Mouse (Mus musculus) liver, postnatal 0 days (tissue): ENCODE measurements at regions not wholly inside any gene's neighbourhood (a gene's known extent, or its start where the extent isn't known, plus 50 kb on each side); places are given as distances from the start of the nearest gene placed in this dataset.

ENCODE experiments used
- ATAC-seq: fragments of 200-750 bp; cut with Nextera tagmentation; 2 replicates; pipeline ENCODE4 v1.8.0; 2017; ENCODE audit warnings: mild to moderate bottlenecking, moderate library complexity
- DNase-seq: peaks from one replicate; pipeline ENCODE4 v3.0.0-alpha.2; 2016
- H3K27ac ChIP-seq: fragments of 300-500 bp; sonication (generic); 2 replicates; pipeline ENCODE4 v1.5.1; 2014; ENCODE audit warnings: antibody characterized with exemption, moderate library complexity, mild to moderate bottlenecking, low read depth
- H3K27me3 ChIP-seq: fragments of 300-500 bp; sonication (generic); 2 replicates; pipeline ENCODE4 v1.6.1; 2014; ENCODE audit warnings: low read length, control low read depth, mixed read lengths; ENCODE audit not compliant: insufficient read depth
- H3K36me3 ChIP-seq: fragments of 300-500 bp; sonication (generic); replicated peaks from 2 replicates; pipeline ENCODE4 v1.6.1; 2014; ENCODE audit warnings: mild to moderate bottlenecking, control low read depth, low read length, moderate library complexity, mixed read lengths; ENCODE audit not compliant: insufficient read depth
- H3K4me1 ChIP-seq: fragments of 300-500 bp; sonication (generic); 2 replicates; pipeline ENCODE4 v1.6.1; 2014; ENCODE audit warnings: antibody characterized with exemption, mild to moderate bottlenecking, control low read depth; ENCODE audit not compliant: insufficient read depth
- H3K4me2 ChIP-seq: fragments of 300-500 bp; sonication (generic); 2 replicates; pipeline ENCODE4 v1.6.1; 2014; ENCODE audit warnings: low read depth, mild to moderate bottlenecking, low read length, moderate library complexity, mixed read lengths
- H3K4me3 ChIP-seq: fragments of 300-500 bp; sonication (generic); 2 replicates; pipeline ENCODE4 v1.5.1; 2014; ENCODE audit warnings: low read depth, low read length
- H3K9ac ChIP-seq: fragments of 300-500 bp; sonication (generic); replicated peaks from 2 replicates; pipeline ENCODE4 v1.6.1; 2014; ENCODE audit warnings: mild to moderate bottlenecking, moderate library complexity
- H3K9me3 ChIP-seq: fragments of 300-500 bp; sonication (generic); 2 replicates; pipeline ENCODE4 v1.6.1; 2016; ENCODE audit warnings: mild to moderate bottlenecking, control low read depth, low read length, mixed read lengths
- CTCF ChIP-seq: sonication (generic); IDR thresholded peaks from 2 replicates; pipeline ENCODE4 v1.5.1; 2016; ENCODE audit warnings: antibody characterized with exemption, low read depth
- EP300 ChIP-seq: IDR thresholded peaks from 2 replicates; pipeline ENCODE4 v1.6.1; 2016; ENCODE audit warnings: antibody characterized with exemption, low read depth, mild to moderate bottlenecking
- WGBS: fragments of 180-500 bp; shearing (Covaris S2); extraction: QIAGEN DNeasy Blood & Tissue Kit; methylation state at CpG from one replicate; pipeline ENCODE4 v1.1.7; 2014; ENCODE audit not compliant: insufficient replicate concordance; 5-methylcytosine and 5-hydroxymethylcytosine counted together

DNA sequence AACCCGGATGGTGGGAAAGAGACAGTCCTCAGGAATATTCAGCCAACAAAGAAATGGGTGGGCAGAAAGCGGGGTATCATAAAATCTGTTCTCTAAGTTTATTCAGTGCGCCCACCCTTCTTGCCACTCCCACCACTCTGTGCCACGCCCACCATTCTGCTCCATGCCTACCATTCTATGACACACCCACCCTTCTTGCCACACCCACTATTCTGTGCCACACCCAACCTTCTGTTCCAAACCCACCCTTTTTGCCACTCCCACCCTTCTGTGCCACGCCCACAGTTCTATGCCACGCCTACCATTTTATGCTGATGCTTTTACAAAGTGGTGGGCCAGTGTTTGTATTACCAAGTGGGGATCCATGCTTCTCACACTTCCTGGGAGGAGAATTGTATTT, 404.3 kb downstream of the Cbln4 start:
- no peaks in the 10 kb centered on the region for H3K27me3 ChIP-seq
- no peak for ATAC-seq

DNA sequence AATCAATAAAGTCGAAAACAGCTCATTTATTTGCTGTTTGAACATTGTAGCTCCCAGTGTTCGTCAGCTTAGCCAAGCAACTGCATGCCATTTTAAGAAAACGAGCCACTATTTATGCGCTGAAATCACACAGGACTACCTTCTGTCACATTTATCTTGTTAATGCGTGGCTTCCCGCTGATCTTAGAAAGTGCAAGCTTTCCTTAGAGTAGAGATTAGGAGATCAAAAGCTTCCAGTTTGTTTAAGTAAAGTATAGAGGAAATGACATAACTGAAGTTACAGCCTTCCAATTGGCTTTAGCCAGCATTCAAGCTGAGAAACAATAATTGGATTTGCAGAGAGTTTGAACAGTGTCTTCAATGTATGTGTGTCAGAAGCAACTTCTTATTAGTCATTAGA, 406.4 kb downstream of the Cbln4 start:
- Histone ChIP-seq H3K4me2 (no peak overlapping the region), H3K9ac (no peak overlapping the region), H3K36me3 (no peaks in the 10 kb centered on the region), H3K4me3 (no peak overlapping the region), H3K4me1 (no peaks in the 10 kb centered on the region), H3K9me3 (no peaks in the 10 kb centered on the region), H3K27ac (no peak overlapping the region), H3K27me3 (no peaks in the 10 kb centered on the region)
- no peak for DNase-seq
- WGBS, result 48% methylated on average over 6 of the region's 6 CpGs
- ATAC-seq, result no peak
- no peak for TF ChIP-seq EP300
- TF ChIP-seq CTCF, result no peak

More for the DNA sequence above, 404.3 kb downstream of the Cbln4 start:
- no peak for DNase-seq
- no peak overlapping the region for H3K9ac ChIP-seq
- H3K36me3 ChIP-seq, result no peaks in the 10 kb centered on the region
- TF ChIP-seq CTCF (no peak), EP300 (no peak)
- H3K4me1 ChIP-seq, result no peaks in the 10 kb centered on the region
- H3K4me3 ChIP-seq, result no peak overlapping the region
- 82% methylated on average over 6 of the region's 6 CpGs for WGBS
- no peak overlapping the region for H3K4me2 ChIP-seq
- H3K9me3 ChIP-seq, result no peaks in the 10 kb centered on the region
- no peak overlapping the region for H3K27ac ChIP-seq

DNA sequence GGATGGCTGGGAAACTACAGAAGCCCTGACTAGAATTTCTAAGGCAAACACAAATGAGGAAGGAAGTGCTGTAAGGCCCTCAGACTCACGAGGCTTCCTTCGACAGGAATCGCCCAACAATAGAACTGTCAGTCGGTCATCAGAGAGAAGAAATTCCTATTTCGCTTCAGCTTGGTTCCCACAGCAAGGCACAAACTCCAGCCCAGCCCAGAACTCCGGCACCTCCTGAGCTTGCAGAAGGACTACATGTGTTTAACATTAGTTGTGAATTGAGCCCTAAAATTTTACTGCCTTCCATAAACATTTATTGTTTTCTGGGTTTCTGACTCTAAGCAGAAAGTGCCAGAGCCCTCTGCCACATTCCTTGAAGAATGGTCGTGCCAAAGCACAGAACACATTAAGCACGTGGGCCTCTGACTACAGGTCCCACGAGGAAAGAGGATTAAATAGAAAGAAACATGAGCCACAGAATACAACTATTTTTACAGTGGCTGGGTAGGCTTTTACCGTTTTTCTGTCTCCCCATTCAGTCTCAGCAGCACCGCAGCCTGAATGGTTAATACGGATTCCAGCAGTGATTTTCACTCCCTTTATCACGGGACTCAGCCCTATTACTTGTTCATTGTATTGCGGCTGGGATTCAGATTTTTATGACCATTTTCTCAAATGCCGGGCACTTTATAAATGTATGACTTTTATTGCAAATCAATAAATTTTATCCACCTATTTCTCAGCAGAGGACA, 409.7 kb downstream of the Cbln4 start:
- 38% methylated on average over 15 of the region's 15 CpGs for WGBS
- Histone ChIP-seq H3K27me3 (no peaks in the 10 kb centered on the region), H3K36me3 (no peaks in the 10 kb centered on the region), H3K9ac (no peak overlapping the region), H3K4me1 (no peaks in the 10 kb centered on the region), H3K4me3 (no peak overlapping the region), H3K27ac (no peak overlapping the region), H3K4me2 (no peak overlapping the region), H3K9me3 (no peaks in the 10 kb centered on the region)
- no peak for TF ChIP-seq EP300
- no peak for TF ChIP-seq CTCF
- ATAC-seq (no peak), DNase-seq (no peak)

DNA sequence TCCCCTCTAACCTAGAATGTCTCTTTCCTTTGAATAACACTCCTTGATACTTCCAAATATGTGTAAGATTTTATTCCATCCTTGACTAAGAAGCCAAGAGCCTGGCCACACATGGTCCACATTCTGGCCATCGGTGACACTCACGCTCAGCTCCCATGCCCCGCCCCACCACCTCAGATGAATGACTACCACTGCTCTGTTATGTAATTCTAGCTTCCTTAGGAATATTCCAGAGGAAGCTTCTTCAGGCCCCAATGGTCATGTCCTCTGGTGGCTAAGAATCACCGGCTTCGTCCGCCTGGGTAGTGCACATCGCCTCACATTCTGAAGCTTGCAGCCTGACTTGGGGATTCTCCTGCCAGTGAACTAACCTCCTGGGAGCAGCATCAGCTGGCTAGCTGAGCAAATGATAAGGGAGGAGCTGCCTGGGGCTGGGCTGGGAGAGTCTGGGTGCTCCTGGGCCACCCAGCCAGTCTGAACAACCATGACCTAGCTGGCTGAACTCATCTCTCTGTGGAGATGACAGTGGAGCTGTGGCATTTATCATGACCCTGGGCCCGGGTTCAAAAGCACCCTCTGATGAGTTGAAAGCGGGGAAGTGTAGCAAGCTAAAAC, 413.1 kb downstream of the Cbln4 start:
- no peak overlapping the region for H3K4me3 ChIP-seq
- no peak for TF ChIP-seq CTCF
- TF ChIP-seq EP300, result no peak
- DNase-seq (no peak), ATAC-seq (no peak)
- H3K9me3 ChIP-seq, result no peaks in the 10 kb centered on the region
- H3K9ac ChIP-seq, result no peak overlapping the region
- 84% methylated on average over 9 of the region's 9 CpGs for WGBS
- H3K4me2 ChIP-seq, result no peak overlapping the region
- no peaks in the 10 kb centered on the region for H3K27me3 ChIP-seq
- no peaks in the 10 kb centered on the region for H3K4me1 ChIP-seq
- H3K36me3 ChIP-seq, result no peaks in the 10 kb centered on the region
- H3K27ac ChIP-seq, result no peak overlapping the region

DNA sequence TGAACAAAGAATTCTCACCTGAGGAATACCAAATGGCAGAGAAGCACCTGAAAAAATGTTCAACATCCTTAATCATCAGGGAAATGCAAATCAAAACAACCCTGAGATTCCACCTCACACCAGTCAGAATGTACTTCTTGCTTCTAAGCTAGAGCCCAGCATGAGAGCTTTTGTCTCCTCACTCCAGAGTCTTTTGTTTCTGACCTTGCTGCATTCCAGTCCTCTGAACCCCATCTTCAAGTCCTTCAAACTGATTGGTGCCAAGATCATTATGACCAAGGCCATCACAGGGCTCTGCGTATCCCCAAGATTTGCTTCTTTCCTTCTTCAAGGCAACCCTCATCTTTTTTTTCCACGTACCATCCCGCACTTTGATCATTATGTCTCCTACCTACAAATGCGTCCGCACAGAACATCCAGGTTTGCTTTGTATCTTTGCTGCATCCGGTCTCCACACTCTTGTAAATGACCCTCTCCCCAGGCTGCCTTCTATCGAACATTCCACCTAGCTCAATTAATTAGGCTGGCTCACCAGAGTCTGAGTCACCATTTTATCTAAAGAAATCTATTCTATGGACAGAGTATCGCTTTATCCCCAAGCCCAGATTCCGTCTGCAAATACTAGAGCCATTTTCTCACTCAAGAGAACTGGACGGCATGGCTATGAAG, 414.9 kb downstream of the Cbln4 start:
- 80% methylated on average over 10 of the region's 10 CpGs for WGBS

DNA sequence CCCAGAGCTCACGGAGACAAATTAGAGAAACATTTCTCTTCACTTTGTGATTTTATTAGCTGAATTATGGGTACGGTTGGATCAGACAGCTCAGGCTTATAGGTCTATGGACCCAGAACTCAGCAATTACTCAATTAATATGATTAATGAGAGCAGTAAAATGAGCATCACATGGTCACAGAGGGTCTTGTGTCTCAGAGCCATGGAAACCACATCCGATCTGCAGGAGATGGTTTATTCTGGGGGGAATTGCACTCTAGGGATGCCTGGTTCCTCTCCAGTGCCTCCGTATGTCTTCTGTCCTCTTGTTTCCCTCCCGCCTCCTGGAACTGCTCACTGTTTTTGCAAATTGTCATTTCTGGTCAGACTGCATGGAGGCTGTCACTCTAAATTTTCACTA, 422.6 kb downstream of the Cbln4 start:
- no peak overlapping the region for H3K27ac ChIP-seq
- ATAC-seq (no peak), DNase-seq (no peak)
- H3K9me3 ChIP-seq, result no peaks in the 10 kb centered on the region
- no peaks in the 10 kb centered on the region for H3K36me3 ChIP-seq
- no peak overlapping the region for H3K4me2 ChIP-seq
- H3K4me1 ChIP-seq, result no peaks in the 10 kb centered on the region
- TF ChIP-seq CTCF, result no peak
- no peak for TF ChIP-seq EP300
- no peak overlapping the region for H3K9ac ChIP-seq
- no peaks in the 10 kb centered on the region for H3K27me3 ChIP-seq
- H3K4me3 ChIP-seq, result no peak overlapping the region
- WGBS, result 79% methylated on average over 5 of the region's 5 CpGs

More for the DNA sequence above, 414.9 kb downstream of the Cbln4 start:
- TF ChIP-seq EP300, result no peak
- no peak for TF ChIP-seq CTCF
- Histone ChIP-seq H3K27ac (no peak overlapping the region), H3K4me1 (no peaks in the 10 kb centered on the region), H3K27me3 (no peaks in the 10 kb centered on the region), H3K4me3 (no peak overlapping the region), H3K36me3 (no peaks in the 10 kb centered on the region), H3K9ac (no peak overlapping the region), H3K4me2 (no peak overlapping the region), H3K9me3 (no peaks in the 10 kb centered on the region)
- no peak for ATAC-seq
- DNase-seq, result no peak
